Mouse (Mus musculus): ENCODE results near the gene Hoxa1. TPM values are rescaled to one million over a fixed set of nuclear protein-coding genes. Genes with fewer than 3 reads are reported as not detected.
A peak's percentile ranks its signal among the peaks of the same experiment; 100 is the strongest.

The Hoxa1 gene
- not detected for total RNA-seq (2021)
- long read RNA-seq, experiment 1, result 0 reads
- long read RNA-seq, experiment 2, result 0 reads

GRCm38 (mm10) chr6:52158276-52159051 lies at the start of gene Hoxa1:
Gene Hoxa1 (minus strand): TSS chr6:52158317.
- no peak for DNase-seq (ENCODE audit: low spot score in 2 of 2)
- intact Hi-C loops (cut with DNase I), result no loop called here

GRCm38 (mm10) chr6:52207684-52207976 lies 49.5 kb upstream of the Hoxa1 start:
- no peak for DNase-seq (ENCODE audit: low spot score in 2 of 2)
- intact Hi-C loops (cut with DNase I), result no loop called here

GRCm38 (mm10) chr6:52206882-52207683 lies 49.0 kb upstream of the Hoxa1 start:
- no peak for DNase-seq (ENCODE audit: low spot score in 2 of 2)
- intact Hi-C loops (cut with DNase I), result no loop called here

GRCm38 (mm10) chr6:52205638-52206621 lies 47.8 kb upstream of the Hoxa1 start:
- no peak for DNase-seq (ENCODE audit: low spot score in 2 of 2)
- intact Hi-C loops (cut with DNase I), result no loop called here

- intact Hi-C loops (cut with DNase I), result no loop called here
- DNase-seq (ENCODE audit: low spot score in 2 of 2), result no peak
Observed at GRCm38 (mm10) chr6:52205221-52205620, 47.1 kb upstream of the Hoxa1 start.

GRCm38 (mm10) chr6:52204050-52204752 lies 46.1 kb upstream of the Hoxa1 start, which contains the start of gene Hoxa5:
Gene Hoxa5 (minus strand): TSS chr6:52204587.
- intact Hi-C loops (cut with DNase I), result loop anchor here (5.0 kb wide), 1 partner anchor 332 kb away; no protein-coding TSS in a partner anchor

GRCm38 (mm10) chr6:52203371-52204049 lies 45.4 kb upstream of the Hoxa1 start:
- intact Hi-C loops (cut with DNase I), result loop anchor here (5.0 kb wide), 1 partner anchor 331 kb away; no protein-coding TSS in a partner anchor
- DNase-seq (ENCODE audit: low spot score in 2 of 2), result no peak

More at GRCm38 (mm10) chr6:52204050-52204752, 46.1 kb upstream of the Hoxa1 start, which contains the start of gene Hoxa5:
- DNase-seq (ENCODE audit: low spot score in 2 of 2), result no peak

GRCm38 (mm10) chr6:52203121-52203370 lies 44.9 kb upstream of the Hoxa1 start:
- intact Hi-C loops (cut with DNase I), result loop anchor here (5.0 kb wide), 1 partner anchor 331 kb away; no protein-coding TSS in a partner anchor
- no peak for DNase-seq (ENCODE audit: low spot score in 2 of 2)

- DNase-seq (ENCODE audit: low spot score in 2 of 2), result no peak
- intact Hi-C loops (cut with DNase I), result loop anchor here (5.0 kb wide), 1 partner anchor 330 kb away; no protein-coding TSS in a partner anchor
Observed at GRCm38 (mm10) chr6:52202362-52203120, 44.4 kb upstream of the Hoxa1 start.

- no peak for DNase-seq (ENCODE audit: low spot score in 2 of 2)
- intact Hi-C loops (cut with DNase I), result loop anchor here (5.0 kb wide), 1 partner anchor 329 kb away; no protein-coding TSS in a partner anchor
Observed at GRCm38 (mm10) chr6:52201269-52201668, 43.2 kb upstream of the Hoxa1 start.

- intact Hi-C loops (cut with DNase I), result loop anchor here (5.0 kb wide), 1 partner anchor 328 kb away; no protein-coding TSS in a partner anchor
Observed at GRCm38 (mm10) chr6:52200751-52201250, 42.7 kb upstream of the Hoxa1 start.

GRCm38 (mm10) chr6:52200073-52200750 lies 42.1 kb upstream of the Hoxa1 start:
- intact Hi-C loops (cut with DNase I), result loop anchor here (5.0 kb wide), 1 partner anchor 328 kb away; no protein-coding TSS in a partner anchor
- no peak for DNase-seq (ENCODE audit: low spot score in 2 of 2)

More at GRCm38 (mm10) chr6:52200751-52201250, 42.7 kb upstream of the Hoxa1 start:
- DNase-seq (ENCODE audit: low spot score in 2 of 2), result no peak

- no peak for DNase-seq (ENCODE audit: low spot score in 2 of 2)
- intact Hi-C loops (cut with DNase I), result loop anchor here (2.0 kb wide), 1 partner anchor 194 kb away; no protein-coding TSS in a partner anchor
Observed at GRCm38 (mm10) chr6:52197271-52197670, 39.2 kb upstream of the Hoxa1 start.

- intact Hi-C loops (cut with DNase I), result loop anchor here (2.0 kb wide), 1 partner anchor 194 kb away; no protein-coding TSS in a partner anchor
Observed at GRCm38 (mm10) chr6:52196811-52197210, 38.7 kb upstream of the Hoxa1 start.

GRCm38 (mm10) chr6:52194690-52195089 lies 36.6 kb upstream of the Hoxa1 start:
- no peak for DNase-seq (ENCODE audit: low spot score in 2 of 2)
- intact Hi-C loops (cut with DNase I), result no loop called here

More at GRCm38 (mm10) chr6:52196811-52197210, 38.7 kb upstream of the Hoxa1 start:
- DNase-seq (ENCODE audit: low spot score in 2 of 2), result no peak

- peak in 1 of 2 experiments; percentile 32 for DNase-seq (ENCODE audit: low spot score in 2 of 2)
- intact Hi-C loops (cut with DNase I), result no loop called here
Observed at GRCm38 (mm10) chr6:52191860-52192550, 33.9 kb upstream of the Hoxa1 start.

Measured in left cerebral cortex, postnatal 14 days (tissue).